15 mouse cellular contexts compared by ENCODE assay signal in the genomic region with DNA sequence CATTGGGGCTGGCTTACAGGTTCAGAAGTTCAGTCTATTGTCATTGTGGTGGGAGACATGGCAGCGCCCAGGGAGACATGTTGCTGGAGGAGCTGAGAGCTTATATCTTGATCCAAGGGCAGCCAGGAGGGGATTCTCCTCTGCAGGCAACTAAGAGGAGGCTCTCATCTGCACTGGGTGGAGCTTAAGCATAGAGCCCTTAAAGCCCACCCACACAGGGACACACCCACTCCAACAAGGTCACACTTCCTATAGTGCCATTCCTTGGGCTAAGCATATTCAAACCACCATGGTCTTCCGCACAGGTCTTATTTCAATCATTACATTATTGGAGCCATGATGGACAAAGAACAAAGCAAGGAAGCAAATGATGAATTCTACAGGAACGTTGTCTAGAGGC.
"Had no signal": no experiment of that assay in that cellular context is flagged by ENCODE, and none has a peak within 500 bp of the region (broad histone marks: within the 10 kb centered on the region; RNA-seq: fewer than 3 reads in every experiment).

No protein-coding gene starts in this region.

- DNase-seq: lung, adult 18-20 months; lung, embryonic 14.5 days; lung, postnatal 10 days; lung, postnatal 4 days; right cerebral cortex, postnatal 14 days; thymus, adult 2 months; thymus, postnatal 14 days; thymus, postnatal 36 days had no signal

- H3K27ac ChIP-seq: midbrain, embryonic 13.5 days; midbrain, embryonic 15.5 days; neural tube, embryonic 12.5 days; stomach, embryonic 15.5 days; stomach, postnatal 0 days had no signal

- H3K9me3 ChIP-seq: megakaryocyte, embryonic 14.5 days; midbrain, embryonic 13.5 days; midbrain, embryonic 15.5 days; neural tube, embryonic 12.5 days; stomach, embryonic 15.5 days had no signal

- ATAC-seq: midbrain, embryonic 13.5 days; midbrain, embryonic 15.5 days had no signal

- H3K9ac ChIP-seq: lung, embryonic 14.5 days; midbrain, embryonic 13.5 days; midbrain, embryonic 15.5 days; neural tube, embryonic 12.5 days; stomach, embryonic 15.5 days had no signal

- H3K27me3 ChIP-seq: megakaryocyte, embryonic 14.5 days; midbrain, embryonic 13.5 days; midbrain, embryonic 15.5 days; neural tube, embryonic 12.5 days; stomach, embryonic 15.5 days had no signal

- H3K4me2 ChIP-seq: lung, embryonic 14.5 days; midbrain, embryonic 11.5 days; midbrain, embryonic 13.5 days; midbrain, embryonic 15.5 days; neural tube, embryonic 12.5 days; stomach, embryonic 15.5 days had no signal

- H3K4me1 ChIP-seq: megakaryocyte, embryonic 14.5 days; midbrain, embryonic 13.5 days; midbrain, embryonic 15.5 days; neural tube, embryonic 12.5 days; stomach, embryonic 15.5 days had no signal

- H3K36me3 ChIP-seq: midbrain, embryonic 13.5 days; midbrain, embryonic 15.5 days; neural tube, embryonic 12.5 days; stomach, embryonic 15.5 days had no signal

- H3K4me3 ChIP-seq: megakaryocyte, embryonic 14.5 days; midbrain, embryonic 13.5 days; midbrain, embryonic 15.5 days; neural tube, embryonic 12.5 days; stomach, embryonic 15.5 days had no signal
